Mouse (Mus musculus) heart, postnatal 4 days (tissue): Measurements from ENCODE around the gene G0s2. TPM values are rescaled to one million over a fixed set of nuclear protein-coding genes. Genes with fewer than 3 reads are reported as not detected.

ENCODE experiments used
- DNase-seq: peaks from one replicate; pipeline ENCODE4 v3.0.0; 2021
- total RNA-seq, 2 experiments: library from RNA; stranded (reverse); gene quantifications; 2 replicates each; pipeline ENCODE4 v1.2.3; 2021

G0s2 gene
- 10 to 100 TPM; 51.9 to 62.0 TPM for total RNA-seq

GRCm38 (mm10) chr1:193272916-193273601, at the start of gene G0s2:
Gene G0s2, minus strand, starts transcription at chr1:193273217.
- DNase-seq, result peak; percentile 86

GRCm38 (mm10) chr1:193320398-193320797, 47.4 kb upstream of the G0s2 start:
- no peak for DNase-seq

GRCm38 (mm10) chr1:193319721-193320120, 46.7 kb upstream of the G0s2 start:
- no peak for DNase-seq

GRCm38 (mm10) chr1:193317159-193317559, 44.1 kb upstream of the G0s2 start:
- peak; percentile 85 for DNase-seq

- DNase-seq, result peak; percentile 42
Observed at GRCm38 (mm10) chr1:193316358-193316750, 43.3 kb upstream of the G0s2 start.

- peak; percentile 88 for DNase-seq
Observed at GRCm38 (mm10) chr1:193315705-193316357, 42.8 kb upstream of the G0s2 start.

GRCm38 (mm10) chr1:193311596-193311995, 38.6 kb upstream of the G0s2 start:
- DNase-seq, result no peak

- no peak for DNase-seq
Observed at GRCm38 (mm10) chr1:193310519-193311085, 37.6 kb upstream of the G0s2 start.

GRCm38 (mm10) chr1:193309785-193310518, 36.9 kb upstream of the G0s2 start:
- no peak for DNase-seq

GRCm38 (mm10) chr1:193306832-193307231, 33.8 kb upstream of the G0s2 start:
- DNase-seq, result no peak

GRCm38 (mm10) chr1:193305386-193305785, 32.4 kb upstream of the G0s2 start:
- no peak for DNase-seq

GRCm38 (mm10) chr1:193303096-193303495, 30.1 kb upstream of the G0s2 start:
- no peak for DNase-seq

- DNase-seq, result no peak
Observed at GRCm38 (mm10) chr1:193302093-193302405, 29.0 kb upstream of the G0s2 start.

- peak; percentile 27 for DNase-seq
Observed at GRCm38 (mm10) chr1:193301216-193302092, 28.4 kb upstream of the G0s2 start.

- DNase-seq, result no peak
Observed at GRCm38 (mm10) chr1:193299995-193300394, 27.0 kb upstream of the G0s2 start.

- no peak for DNase-seq
Observed at GRCm38 (mm10) chr1:193298141-193298765, 25.2 kb upstream of the G0s2 start.

GRCm38 (mm10) chr1:193295920-193296319, 22.9 kb upstream of the G0s2 start:
- no peak for DNase-seq

GRCm38 (mm10) chr1:193293926-193294325, 20.9 kb upstream of the G0s2 start:
- DNase-seq, result no peak

GRCm38 (mm10) chr1:193293039-193293438, 20.0 kb upstream of the G0s2 start:
- DNase-seq, result no peak

- no peak for DNase-seq
Observed at GRCm38 (mm10) chr1:193290686-193291085, 17.7 kb upstream of the G0s2 start.

- DNase-seq, result no peak
Observed at GRCm38 (mm10) chr1:193289914-193290313, 16.9 kb upstream of the G0s2 start.

- no peak for DNase-seq
Observed at GRCm38 (mm10) chr1:193289076-193289475, 16.1 kb upstream of the G0s2 start.
